Mouse (Mus musculus) cerebellum, adult 2 months (tissue): Measurements from ENCODE around the gene Id3.

ENCODE experiments used
- CTCF ChIP-seq: fragments of 200-500 bp; IDR thresholded peaks from 2 replicates; pipeline ENCODE4 v1.5.1; 2011; ENCODE audit warnings: low read depth, mild to moderate bottlenecking, control low read depth, low read length, moderate library complexity, borderline replicate concordance; ENCODE audit not compliant: insufficient read depth
- POLR2A ChIP-seq: fragments of 200-500 bp; IDR thresholded peaks from 2 replicates; pipeline ENCODE4 v1.6.1; 2011; ENCODE audit warnings: low read length, control low read depth, borderline replicate concordance; ENCODE audit not compliant: insufficient read depth

DNA sequence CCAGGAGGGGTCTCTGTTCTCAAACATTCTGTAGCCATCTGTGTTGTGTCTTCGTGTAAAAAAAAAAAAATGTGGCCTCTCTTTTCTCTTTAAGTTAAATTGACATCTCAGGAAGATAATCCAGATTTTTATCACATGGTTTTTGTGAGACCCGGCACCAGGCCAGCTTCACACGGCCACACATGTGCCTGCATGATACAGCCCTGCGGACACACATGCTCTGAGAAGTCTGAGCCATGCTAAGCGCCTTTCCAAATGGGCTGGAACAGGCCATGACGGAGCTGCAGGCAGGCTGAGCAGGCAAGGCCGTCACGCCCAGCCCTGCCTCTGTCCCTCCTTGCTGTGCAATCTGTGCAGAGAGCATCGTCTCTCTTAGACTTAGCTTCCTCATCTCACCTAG, 11.2 kb downstream of the Id3 start:
- TF ChIP-seq POLR2A (no peak), CTCF (no peak)
